Mouse (Mus musculus) subcutaneous adipose tissue, adult 2 months (tissue): ENCODE measurements around the gene Ppfia2. TPM values are rescaled to one million over a fixed set of nuclear protein-coding genes. Genes with fewer than 3 reads are reported as not detected.

Experiments
- polyA plus RNA-seq: library from polyadenylated mRNA; depleted of rRNA; stranded (reverse); fragments of >200 nt; gene quantifications from 2 replicates; pipeline ENCODE4 v1.2.3, GENCODE M21; 2012; ENCODE audit warnings: low replicate concordance; rRNA removed

Ppfia2 gene
- polyA plus RNA-seq, result 0.29 and 0.39 TPM in 2 replicates

DNA sequence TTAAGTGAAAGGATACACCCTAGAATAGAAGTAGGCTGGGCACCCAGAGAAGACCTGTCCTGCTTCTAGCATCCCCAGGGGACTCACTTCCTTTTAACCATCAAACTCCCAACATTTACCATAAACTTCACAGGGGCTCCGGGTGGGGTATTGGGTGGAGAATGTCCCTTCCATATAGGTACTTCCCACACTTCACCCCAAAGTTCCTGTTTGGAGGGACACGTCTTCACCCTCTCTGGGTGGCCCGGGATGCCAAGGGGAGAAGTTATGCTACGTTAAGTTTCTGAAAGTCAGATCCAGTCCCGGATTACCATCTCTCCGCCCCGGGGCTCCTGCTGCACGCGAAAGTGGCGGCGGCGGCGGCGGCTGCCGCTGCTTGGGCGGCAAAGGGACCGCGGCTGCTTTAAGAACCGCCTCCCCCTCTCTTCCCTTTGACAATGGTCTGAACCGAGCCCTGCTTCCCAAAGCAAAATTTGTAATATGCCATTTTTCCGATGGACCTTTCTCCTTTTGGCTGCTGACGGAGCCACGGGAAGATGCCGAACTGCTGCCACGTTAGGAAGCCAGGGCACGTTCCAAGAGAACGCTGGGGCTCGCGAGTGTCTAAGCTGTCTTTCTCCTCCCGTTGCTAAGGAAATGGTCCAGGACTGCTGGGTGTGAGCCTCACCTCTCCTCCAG lies at the start of gene Ppfia2:
Gene Ppfia2 (plus strand): TSS at position 485 of the 678 bp plus-strand sequence.

